Mouse (Mus musculus): ENCODE results near the gene Nr5a1. TPM values are rescaled to one million over a fixed set of nuclear protein-coding genes. Genes with fewer than 3 reads are reported as not detected.

Nr5a1 gene
- polyA plus RNA-seq, 1 experiment from 2014 or later, result 0.21 TPM

Other genes starting within 250 kb of the Nr5a1 start
- gene Nek6, start 202.9 kb downstream of the Nr5a1 start, polyA plus RNA-seq (2014; fragmentation: Nextera tagmentation; extraction: Ambion mirVana), result 95.1 and 117 TPM in 2 replicates
- gene Psmb7, start 70.5 kb downstream of the Nr5a1 start, polyA plus RNA-seq (2014; fragmentation: Nextera tagmentation; extraction: Ambion mirVana), result 243 and 251 TPM in 2 replicates
- gene Nr6a1, start 213.1 kb upstream of the Nr5a1 start, polyA plus RNA-seq (2014; fragmentation: Nextera tagmentation; extraction: Ambion mirVana), result 1.2 and 1.7 TPM in 2 replicates
- gene Olfml2a, start 217.4 kb upstream of the Nr5a1 start, polyA plus RNA-seq (2014; fragmentation: Nextera tagmentation; extraction: Ambion mirVana), result 15.3 and 18.7 TPM in 2 replicates

Data from embryonic facial prominence, embryonic 14.5 days (tissue).